9 mouse cellular contexts compared by ENCODE assay signal in genomic region chr6:87399137-87399536, GRCm38 (mm10). TPM values are rescaled to one million over a fixed set of nuclear protein-coding genes. Genes with fewer than 3 reads are reported as not detected.
DNase-seq lines count a peak whose midpoint lies in the region; ATAC-seq and TF ChIP-seq lines count a peak whose summit lies in the region.
"Had no signal": no experiment of that assay in that cellular context is flagged by ENCODE, and none has a peak within 500 bp of the region (broad histone marks: within the 10 kb centered on the region; RNA-seq: fewer than 3 reads in every experiment).

No protein-coding gene starts in this region.

- DNase-seq in midbrain, embryonic 14.5 days, result peak; percentile 93
- DNase-seq in c-Kit-negative CD71-positive TER-119-positive erythroid progenitor cells, embryonic 14.5 days (ENCODE audit: low read depth, low spot score), result peak; percentile 47
- DNase-seq in forebrain, embryonic 14.5 days (ENCODE audit: low spot score), result peak; percentile 88
- DNase-seq in kidney, postnatal 0 days (ENCODE audit: low spot score), result peak; percentile 85
- DNase-seq in lung, adult 18-20 months, result peak; percentile 58 to 68
- DNase-seq in right cerebral cortex, postnatal 10 days (ENCODE audit: low spot score in 2 of 2), result peak; percentile 74 to 87
- DNase-seq in urinary bladder, postnatal 14 days (ENCODE audit: low spot score), result peak; percentile 83

- no peaks in the 10 kb centered on the region for H3K4me1 ChIP-seq in midbrain, embryonic 14.5 days (ENCODE audit: control insufficient read depth, insufficient read depth, low read length)
- H3K4me1 ChIP-seq in midbrain, embryonic 16.5 days (ENCODE audit: control insufficient read depth, insufficient read depth, low read length), result no peaks in the 10 kb centered on the region
- no peaks in the 10 kb centered on the region for H3K4me1 ChIP-seq in forebrain, embryonic 14.5 days (ENCODE audit: control insufficient read depth, insufficient read depth, low read length)
- H3K4me1 ChIP-seq in kidney, postnatal 0 days (replicated peaks; ENCODE audit: insufficient read depth, low read length), result no peaks in the 10 kb centered on the region
- H3K4me1 ChIP-seq: hindbrain, embryonic 15.5 days had no signal

- H3K27me3 ChIP-seq in midbrain, embryonic 14.5 days (ENCODE audit: control insufficient read depth, insufficient read depth, low read length), result no peaks in the 10 kb centered on the region
- H3K27me3 ChIP-seq in midbrain, embryonic 16.5 days (ENCODE audit: control insufficient read depth, insufficient read depth, low read depth, low read length), result no peaks in the 10 kb centered on the region
- H3K27me3 ChIP-seq in forebrain, embryonic 14.5 days (replicated peaks; ENCODE audit: control insufficient read depth, insufficient read depth, low read length), result no peaks in the 10 kb centered on the region
- H3K27me3 ChIP-seq in kidney, postnatal 0 days (ENCODE audit: insufficient read depth, low read length), result 0 out of 2 replicates have a peak, but pooled peaks cover 3% of the 10 kb centered on the region
- H3K27me3 ChIP-seq: hindbrain, embryonic 15.5 days had no signal

- H3K9me3 ChIP-seq in midbrain, embryonic 14.5 days (ENCODE audit: control insufficient read depth, low read length), result no peaks in the 10 kb centered on the region
- H3K9me3 ChIP-seq in midbrain, embryonic 16.5 days (replicated peaks; ENCODE audit: control insufficient read depth, low read length, poor library complexity, severe bottlenecking), result no peaks in the 10 kb centered on the region
- H3K9me3 ChIP-seq in forebrain, embryonic 14.5 days (replicated peaks; ENCODE audit: control insufficient read depth, low read length), result no peaks in the 10 kb centered on the region
- no peaks in the 10 kb centered on the region for H3K9me3 ChIP-seq in kidney, postnatal 0 days (replicated peaks; ENCODE audit: low read length)
- H3K9me3 ChIP-seq: hindbrain, embryonic 15.5 days had no signal

- no peak overlapping the region for H3K4me2 ChIP-seq in midbrain, embryonic 14.5 days (ENCODE audit: low read length)
- no peak overlapping the region for H3K4me2 ChIP-seq in midbrain, embryonic 16.5 days (ENCODE audit: low read length)
- H3K4me2 ChIP-seq in forebrain, embryonic 14.5 days (ENCODE audit: low read length), result no peak overlapping the region
- H3K4me2 ChIP-seq in kidney, postnatal 0 days (ENCODE audit: low read length), result no peak overlapping the region
- H3K4me2 ChIP-seq: hindbrain, embryonic 15.5 days had no signal

- no peak overlapping the region for H3K27ac ChIP-seq in midbrain, embryonic 14.5 days (replicated peaks; ENCODE audit: low read depth, low read length)
- H3K27ac ChIP-seq in midbrain, embryonic 16.5 days (ENCODE audit: low read length), result no peak overlapping the region
- no peak overlapping the region for H3K27ac ChIP-seq in forebrain, embryonic 14.5 days (ENCODE audit: low read depth, low read length)
- H3K27ac ChIP-seq in kidney, postnatal 0 days, result no peak overlapping the region
- H3K27ac ChIP-seq: hindbrain, embryonic 15.5 days had no signal

- peak; percentile 99 for TF ChIP-seq CTCF in kidney, postnatal 0 days (IDR thresholded peaks at IDR 0.05; ENCODE audit: low read depth)

- no peak overlapping the region for H3K4me3 ChIP-seq in midbrain, embryonic 14.5 days (replicated peaks; ENCODE audit: low read depth, low read length)
- H3K4me3 ChIP-seq in midbrain, embryonic 16.5 days (ENCODE audit: low read depth, low read length), result no peak overlapping the region
- no peak overlapping the region for H3K4me3 ChIP-seq in forebrain, embryonic 14.5 days (ENCODE audit: low read depth, low read length)
- no peak overlapping the region for H3K4me3 ChIP-seq in kidney, postnatal 0 days (replicated peaks; ENCODE audit: low read depth, low read length)
- H3K4me3 ChIP-seq: hindbrain, embryonic 15.5 days had no signal

- WGBS in midbrain, embryonic 14.5 days, result 2% methylated on average over 5 of the region's 5 CpGs
- 2% methylated on average over 5 of the region's 5 CpGs for WGBS in midbrain, embryonic 16.5 days
- WGBS in forebrain, embryonic 14.5 days, result 3% methylated on average over 5 of the region's 5 CpGs
- 1% methylated on average over 5 of the region's 5 CpGs for WGBS in kidney, postnatal 0 days

- no peaks in the 10 kb centered on the region for H3K36me3 ChIP-seq in midbrain, embryonic 14.5 days (ENCODE audit: control insufficient read depth, insufficient read depth, low read length)
- no peaks in the 10 kb centered on the region for H3K36me3 ChIP-seq in midbrain, embryonic 16.5 days (ENCODE audit: control insufficient read depth, insufficient read depth, low read length)
- no peaks in the 10 kb centered on the region for H3K36me3 ChIP-seq in forebrain, embryonic 14.5 days (ENCODE audit: control insufficient read depth, insufficient read depth, low read length)
- no peaks in the 10 kb centered on the region for H3K36me3 ChIP-seq in kidney, postnatal 0 days (ENCODE audit: insufficient read depth, low read length)
- H3K36me3 ChIP-seq: hindbrain, embryonic 15.5 days had no signal

- no peak for ATAC-seq in midbrain, embryonic 14.5 days (ENCODE audit: low FRiP score, low TSS enrichment)
- no peak for ATAC-seq in midbrain, embryonic 16.5 days
- ATAC-seq in forebrain, embryonic 14.5 days, result no peak
- ATAC-seq in kidney, postnatal 0 days (replicated peaks; ENCODE audit: low FRiP score, low read depth), result no peak

- H3K9ac ChIP-seq in midbrain, embryonic 14.5 days (replicated peaks; ENCODE audit: low read length), result no peak overlapping the region
- no peak overlapping the region for H3K9ac ChIP-seq in midbrain, embryonic 16.5 days (ENCODE audit: low read depth, low read length)
- no peak overlapping the region for H3K9ac ChIP-seq in forebrain, embryonic 14.5 days (ENCODE audit: low read length)
- no peak overlapping the region for H3K9ac ChIP-seq in kidney, postnatal 0 days (ENCODE audit: low read depth, low read length)
- H3K9ac ChIP-seq: hindbrain, embryonic 15.5 days had no signal

RNA-seq across cellular contexts. Expression of gene Gkn3, which starts 10.4 kb away (rescaled TPM):
- 0.27 TPM in 1 of 2 replicates, not detected in the other for polyA plus RNA-seq in midbrain, embryonic 14.5 days (2014; fragmentation: Nextera tagmentation; extraction: Ambion mirVana)
- 0.76 and 0.88 TPM in 2 replicates for polyA plus RNA-seq in midbrain, embryonic 16.5 days (2015; fragmentation: Nextera tagmentation; extraction: Ambion mirVana)
- polyA plus RNA-seq in forebrain, embryonic 14.5 days (2014; fragmentation: Nextera tagmentation; extraction: Ambion mirVana), result 0.42 and 0.45 TPM in 2 replicates
- polyA plus RNA-seq in kidney, postnatal 0 days (2015; fragmentation: Nextera tagmentation; extraction: Ambion mirVana), result 0.70 and 1.0 TPM in 2 replicates

RNA-seq across cellular contexts. Expression of gene Gkn2, which starts 26.0 kb away (rescaled TPM):
- polyA plus RNA-seq in midbrain, embryonic 14.5 days (2014; fragmentation: Nextera tagmentation; extraction: Ambion mirVana), result not detected in 2 replicates
- not detected in 2 replicates for polyA plus RNA-seq in midbrain, embryonic 16.5 days (2015; fragmentation: Nextera tagmentation; extraction: Ambion mirVana)
- polyA plus RNA-seq in forebrain, embryonic 14.5 days (2014; fragmentation: Nextera tagmentation; extraction: Ambion mirVana), result not detected in 2 replicates
- polyA plus RNA-seq in kidney, postnatal 0 days (2015; fragmentation: Nextera tagmentation; extraction: Ambion mirVana), result not detected in 2 replicates
- polyA plus RNA-seq: hindbrain, embryonic 15.5 days had no signal

RNA-seq across cellular contexts. Expression of gene Bmp10, which starts 29.7 kb away (rescaled TPM):
- polyA plus RNA-seq in midbrain, embryonic 14.5 days (2014; fragmentation: Nextera tagmentation; extraction: Ambion mirVana), result not detected in 2 replicates
- polyA plus RNA-seq in midbrain, embryonic 16.5 days (2015; fragmentation: Nextera tagmentation; extraction: Ambion mirVana), result not detected in 2 replicates
- polyA plus RNA-seq in forebrain, embryonic 14.5 days (2014; fragmentation: Nextera tagmentation; extraction: Ambion mirVana), result not detected in 2 replicates
- polyA plus RNA-seq in kidney, postnatal 0 days (2015; fragmentation: Nextera tagmentation; extraction: Ambion mirVana), result not detected in 2 replicates
- polyA plus RNA-seq: hindbrain, embryonic 15.5 days had no signal

RNA-seq across cellular contexts. Expression of gene Gkn1, which starts 48.4 kb away (rescaled TPM):
- polyA plus RNA-seq in midbrain, embryonic 14.5 days (2014; fragmentation: Nextera tagmentation; extraction: Ambion mirVana), result not detected in 2 replicates
- polyA plus RNA-seq in midbrain, embryonic 16.5 days (2015; fragmentation: Nextera tagmentation; extraction: Ambion mirVana), result not detected in 2 replicates
- polyA plus RNA-seq in forebrain, embryonic 14.5 days (2014; fragmentation: Nextera tagmentation; extraction: Ambion mirVana), result not detected in 2 replicates
- not detected in 2 replicates for polyA plus RNA-seq in kidney, postnatal 0 days (2015; fragmentation: Nextera tagmentation; extraction: Ambion mirVana)
- polyA plus RNA-seq: hindbrain, embryonic 15.5 days had no signal
